Mouse (Mus musculus) MEL (cell line): Measurements from ENCODE around the gene Chl1.

Experiments used
- CTCF ChIP-seq, 3 experiments: IDR thresholded peaks in 2 of 3; conservative IDR thresholded peaks in 1 of 3; 2 replicates each; pipeline ENCODE4 v1.5.1; 2011 to 2012; ENCODE audit warnings: low read length in 3 of 3, low read depth in 2 of 3, mild to moderate bottlenecking in 2 of 3, improper control_type of control experiment in 1 of 3, inconsistent platforms in 1 of 3, mixed read lengths in 1 of 3, moderate library complexity in 1 of 3; ENCODE audit not compliant: control insufficient read depth in 1 of 3, insufficient read depth in 1 of 3, poor library complexity in 1 of 3, severe bottlenecking in 1 of 3
- ELF1 ChIP-seq: IDR thresholded peaks from 2 replicates; pipeline ENCODE4 v1.6.1; 2014; ENCODE audit warnings: low read depth, mild to moderate bottlenecking, inconsistent platforms, low read length, improper control_type of control experiment, moderate library complexity
- EP300 ChIP-seq, 2 experiments: IDR thresholded peaks; 2 replicates each; pipeline ENCODE4 v1.6.1; 2011; ENCODE audit warnings: improper control_type of control experiment in 2 of 2, low read length in 2 of 2, low read depth in 1 of 2, mild to moderate bottlenecking in 1 of 2
- ETS1 ChIP-seq: IDR thresholded peaks from 2 replicates; pipeline ENCODE4 v1.6.1; 2012; ENCODE audit warnings: low read depth, mild to moderate bottlenecking, inconsistent platforms, low read length, improper control_type of control experiment, moderate library complexity
- NELFE ChIP-seq: IDR thresholded peaks from 2 replicates; pipeline ENCODE4 v1.6.1; 2011; ENCODE audit warnings: low read depth, low read length, improper control_type of control experiment
- POLR2A ChIP-seq, 2 experiments: IDR thresholded peaks; 2 replicates each; pipeline ENCODE4 v1.6.1; 2011 to 2012; ENCODE audit warnings: low read length in 2 of 2, mild to moderate bottlenecking in 2 of 2, control low read depth in 1 of 2, improper control_type of control experiment in 1 of 2, low read depth in 1 of 2, moderate library complexity in 1 of 2; ENCODE audit not compliant: control insufficient read depth in 1 of 2, insufficient read depth in 1 of 2, poor library complexity in 1 of 2
- SMC3 ChIP-seq: IDR thresholded peaks from 2 replicates; pipeline ENCODE4 v1.6.1; 2011; ENCODE audit warnings: low read depth, low read length, improper control_type of control experiment
- TBP ChIP-seq: IDR thresholded peaks from 2 replicates; pipeline ENCODE4 v1.8.0; 2011; ENCODE audit warnings: low read depth, low read length, improper control_type of control experiment
- TCF12 ChIP-seq: IDR thresholded peaks from 2 replicates; pipeline ENCODE4 v1.6.1; 2014; ENCODE audit warnings: low read depth, mild to moderate bottlenecking, inconsistent platforms, low read length, improper control_type of control experiment, moderate library complexity

DNA sequence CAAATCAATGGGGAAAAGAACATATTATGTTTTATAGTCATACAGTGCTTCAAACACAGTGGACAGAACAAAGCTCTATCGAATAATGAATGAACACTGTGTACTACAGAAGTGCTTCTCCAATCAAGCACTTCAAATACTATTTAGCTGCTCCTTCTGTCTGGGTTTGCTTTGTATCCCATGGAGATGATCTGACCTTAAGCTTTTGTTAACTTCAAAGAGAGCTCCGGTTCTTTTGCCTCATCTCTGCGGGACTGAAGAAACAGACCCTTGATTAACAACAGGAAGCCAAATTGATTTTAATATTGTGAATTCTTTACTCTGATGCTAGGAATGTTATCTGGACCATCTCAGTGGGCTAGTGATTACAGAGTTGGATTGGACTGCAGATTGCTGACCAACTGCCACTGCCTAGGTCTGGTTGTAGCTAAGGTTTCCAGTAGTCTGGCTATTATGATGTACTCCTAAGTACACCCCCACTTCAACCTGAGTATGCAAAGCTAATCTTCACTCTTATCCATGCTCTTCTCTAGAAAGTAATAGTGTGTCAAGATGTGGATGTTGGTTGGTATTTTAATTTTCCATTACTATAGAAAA is 111.8 kb downstream of the Chl1 start:
- TF ChIP-seq POLR2A (IDR thresholded peaks at IDR 0.05; ENCODE audit: control insufficient read depth in 1 of 2, insufficient read depth in 1 of 2, low read depth in 1 of 2, low read length in 2 of 2, poor library complexity in 1 of 2) (no peak), ETS1 (no peak), TBP (no peak), CTCF (IDR thresholded peaks at IDR 0.05 in 2 of 3, conservative IDR thresholded peaks at IDR 0.05 in 1 of 3; ENCODE audit: control insufficient read depth in 1 of 3, insufficient read depth in 1 of 3, low read depth in 2 of 3, low read length in 3 of 3, poor library complexity in 1 of 3, severe bottlenecking in 1 of 3) (no peak), NELFE (no peak), EP300 (IDR thresholded peaks at IDR 0.05; ENCODE audit: low read depth in 1 of 2, low read length in 2 of 2) (no peak), SMC3 (no peak), ELF1 (no peak), TCF12 (no peak)
